Mouse (Mus musculus): ENCODE results near the gene Lrp1. TPM values are rescaled to one million over a fixed set of nuclear protein-coding genes. Genes with fewer than 3 reads are reported as not detected.
A peak's percentile ranks its signal among the peaks of the same experiment; 100 is the strongest.

The Lrp1 gene
- total and polyA plus RNA-seq, 3 experiments = 3.1 to 51.2 (median 11.8) TPM

- Histone ChIP-seq H3K4me2 (ENCODE audit: insufficient read depth, low read depth, poor library complexity, severe bottlenecking) (no peak overlapping the region), H3K4me1 (ENCODE audit: control insufficient read depth in 1 of 2, insufficient read depth in 2 of 2) (peaks cover 13 to 14% of the 10 kb centered on the region in 2 experiments), H3K9me3 (replicated peaks; ENCODE audit: low read length) (peaks cover 3% of the 10 kb centered on the region), H3K36me3 (replicated peaks in 1 of 2; ENCODE audit: control insufficient read depth in 1 of 2, insufficient read depth in 1 of 2, low read length in 1 of 2) (no peaks in the 10 kb centered on the region), H3K4me3 (replicated peaks in 1 of 3; ENCODE audit: low read depth in 2 of 3, low read length in 2 of 3, poor library complexity in 1 of 3) (no peak overlapping the region), H3K79me2 (replicated peaks; ENCODE audit: control insufficient read depth, extremely low read depth, insufficient read depth, poor library complexity, severe bottlenecking) (no peaks in the 10 kb centered on the region), H3K27ac (ENCODE audit: insufficient read depth, low read depth) (no peak overlapping the region), H3K27me3 (replicated peaks) (no peaks in the 10 kb centered on the region), H3K9ac (ENCODE audit: insufficient read depth, low read depth) (no peak overlapping the region)
- dilution Hi-C loops (cut with MboI; ENCODE audit: extremely low pct_ligation_motif_present, extremely low pct_unique_long_range_greater_than_20kb, low sequenced_read_pairs) = no loop called here
- TF ChIP-seq UBTF (IDR thresholded peaks at IDR 0.05; ENCODE audit: low read depth, low read length) (no peak), KAT2A (IDR thresholded peaks at IDR 0.05; ENCODE audit: insufficient replicate concordance, low read length) (no peak), ETS1 (conservative IDR thresholded peaks at IDR 0.05; ENCODE audit: low read depth, low read length) (no peak), RCOR1 (conservative IDR thresholded peaks at IDR 0.05; ENCODE audit: low read depth, low read length) (no peak), IRF4 (IDR thresholded peaks at IDR 0.05; ENCODE audit: low read depth, low read length) (no peak), CHD2 (IDR thresholded peaks at IDR 0.05; ENCODE audit: low read length) (no peak), HCFC1 (IDR thresholded peaks at IDR 0.05; ENCODE audit: low read depth, low read length) (no peak), JUND (conservative IDR thresholded peaks at IDR 0.05; ENCODE audit: low read depth, low read length) (no peak), TCF12 (IDR thresholded peaks at IDR 0.05; ENCODE audit: low read depth, low read length) (no peak), SMC3 (IDR thresholded peaks at IDR 0.05; ENCODE audit: low read depth, low read length) (no peak)
- no peak for DNase-seq (ENCODE audit: extremely low read depth)
- in situ Hi-C loops (cut with MboI; ENCODE audit: low pct_ligation_motif_present, low pct_unique_long_range_greater_than_20kb, low sequenced_read_pairs) = no loop called here
These were observed 10.6 kb upstream of the Lrp1 start for GRCm38 (mm10) chr10:127631261-127632214.

GRCm38 (mm10) chr10:127626433-127626832 is 5.5 kb upstream of the Lrp1 start:
- dilution Hi-C loops (cut with MboI; ENCODE audit: extremely low pct_ligation_motif_present, extremely low pct_unique_long_range_greater_than_20kb, low sequenced_read_pairs) (no loop called here), in situ Hi-C loops (cut with MboI; ENCODE audit: low pct_ligation_motif_present, low pct_unique_long_range_greater_than_20kb, low sequenced_read_pairs) (no loop called here)
- peak; percentile 36 for DNase-seq (ENCODE audit: extremely low read depth)
- H3K4me1 ChIP-seq (ENCODE audit: control insufficient read depth in 1 of 2, insufficient read depth in 2 of 2) = peaks cover 4 to 11% of the 10 kb centered on the region in 2 experiments; a peak in 3 of 4 replicates
- H3K4me2 ChIP-seq (ENCODE audit: insufficient read depth, low read depth, poor library complexity, severe bottlenecking) = no peak overlapping the region
- no peak overlapping the region for H3K4me3 ChIP-seq (replicated peaks in 1 of 3; ENCODE audit: low read depth in 2 of 3, low read length in 2 of 3, poor library complexity in 1 of 3)
- no peaks in the 10 kb centered on the region for H3K36me3 ChIP-seq (replicated peaks in 1 of 2; ENCODE audit: control insufficient read depth in 1 of 2, insufficient read depth in 1 of 2, low read length in 1 of 2)
- no peaks in the 10 kb centered on the region for H3K79me2 ChIP-seq (replicated peaks; ENCODE audit: control insufficient read depth, extremely low read depth, insufficient read depth, poor library complexity, severe bottlenecking)
- H3K27ac ChIP-seq (ENCODE audit: insufficient read depth, low read depth) = no peak overlapping the region
- peaks cover 10% of the 10 kb centered on the region for H3K9me3 ChIP-seq (replicated peaks; ENCODE audit: low read length)
- no peaks in the 10 kb centered on the region for H3K27me3 ChIP-seq (replicated peaks)
- no peak overlapping the region for H3K9ac ChIP-seq (ENCODE audit: insufficient read depth, low read depth)
- TF ChIP-seq CTCF (conservative IDR thresholded peaks at IDR 0.05 in 1 of 2, IDR thresholded peaks at IDR 0.05 in 1 of 2; ENCODE audit: low read depth in 2 of 2, low read length in 2 of 2) = peak in 1 of 2 experiments; percentile 48; a peak in 2 of 4 replicates
- no peak for TF ChIP-seq IRF4 (IDR thresholded peaks at IDR 0.05; ENCODE audit: low read depth, low read length)
